Mouse (Mus musculus): ENCODE results near the gene Braf.

The Braf gene

GRCm38 (mm10) chr6:39606862-39607261, 118.4 kb downstream of the Braf start:
- peak; percentile 69 for DNase-seq

GRCm38 (mm10) chr6:39606056-39606455, 119.2 kb downstream of the Braf start:
- no peak for DNase-seq

- no peak for DNase-seq
These were observed 120.7 kb downstream of the Braf start for GRCm38 (mm10) chr6:39604565-39604964.

GRCm38 (mm10) chr6:39601828-39602227, 123.4 kb downstream of the Braf start:
- DNase-seq = no peak

GRCm38 (mm10) chr6:39600851-39601250, 124.4 kb downstream of the Braf start:
- no peak for DNase-seq

GRCm38 (mm10) chr6:39592401-39593214, 132.7 kb downstream of the Braf start, which contains the start of gene Ndufb2:
Gene Ndufb2, plus strand, starts transcription at chr6:39592574.
- peak; percentile 95 for DNase-seq

- no peak for DNase-seq
These were observed 133.8 kb downstream of the Braf start for GRCm38 (mm10) chr6:39591481-39591880.

- no peak for DNase-seq
These were observed 139.7 kb downstream of the Braf start, which contains the start of gene Gm42420 for GRCm38 (mm10) chr6:39585517-39585916. Gene Gm42420, plus strand, starts transcription at chr6:39585753.

- DNase-seq = no peak
These were observed 144.0 kb downstream of the Braf start for GRCm38 (mm10) chr6:39581087-39581784.

GRCm38 (mm10) chr6:39580558-39580957, 144.7 kb downstream of the Braf start:
- no peak for DNase-seq

- DNase-seq = no peak
These were observed 145.7 kb downstream of the Braf start for GRCm38 (mm10) chr6:39579552-39579951.

GRCm38 (mm10) chr6:39574951-39575350, 150.3 kb downstream of the Braf start:
- DNase-seq = no peak

- DNase-seq = peak; percentile 26
These were observed 150.8 kb downstream of the Braf start for GRCm38 (mm10) chr6:39574555-39574869.

GRCm38 (mm10) chr6:39573791-39574554, 151.3 kb downstream of the Braf start, which contains the start of gene Adck2:
Gene Adck2, plus strand, starts transcription at chr6:39573873.
- DNase-seq = peak; percentile 83

- DNase-seq = no peak
These were observed 154.8 kb downstream of the Braf start for GRCm38 (mm10) chr6:39570426-39570825.

GRCm38 (mm10) chr6:39567528-39567927, 157.7 kb downstream of the Braf start:
- DNase-seq = no peak

- DNase-seq = peak; percentile 72
These were observed 162.9 kb downstream of the Braf start for GRCm38 (mm10) chr6:39562166-39563015.

GRCm38 (mm10) chr6:39559276-39559939, 165.9 kb downstream of the Braf start:
- no peak for DNase-seq

GRCm38 (mm10) chr6:39557723-39558261, 167.5 kb downstream of the Braf start, which contains the start of gene Dennd2a:
Gene Dennd2a, minus strand, starts transcription at chr6:39557867.
- DNase-seq = peak; percentile 67

GRCm38 (mm10) chr6:39556900-39557659, 168.2 kb downstream of the Braf start:
- DNase-seq = peak; percentile 63

- no peak for DNase-seq
These were observed 169.7 kb downstream of the Braf start for GRCm38 (mm10) chr6:39555648-39555945.
